Comparison of ENCODE assay signal across 22 mouse cellular contexts in genomic region chr8:121943057-121943540, GRCm38 (mm10). TPM values are rescaled to one million over a fixed set of nuclear protein-coding genes. Genes with fewer than 3 reads are reported as not detected.
"Had no signal": no experiment of that assay in that cellular context is flagged by ENCODE, and none has a peak within 500 bp of the region (broad histone marks: within the 10 kb centered on the region; RNA-seq: fewer than 3 reads in every experiment).

No protein-coding gene starts in this region.

- H3K9me3 ChIP-seq: limb, embryonic 10.5 days; limb, embryonic 13.5 days; liver, embryonic 13.5 days had no signal

- ATAC-seq: intestine, postnatal 0 days had no signal

- H3K27me3 ChIP-seq: limb, embryonic 13.5 days; liver, embryonic 13.5 days had no signal

- H3K9ac ChIP-seq: liver, embryonic 13.5 days had no signal

- DNase-seq: layer of hippocampus, adult 9-11 months; liver, embryonic 13.5 days; lung, adult 2 months; midbrain, embryonic 14.5 days; thymus, adult 18-20 months; thymus, postnatal 36 days had no signal

- H3K27ac ChIP-seq: kidney, postnatal 0 days; layer of hippocampus, adult 2 months; limb, embryonic 10.5 days; limb, embryonic 13.5 days; liver, embryonic 13.5 days; macrophage had no signal

- H3K4me3 ChIP-seq: layer of hippocampus, adult 2 months; limb, embryonic 10.5 days; limb, embryonic 13.5 days; liver, embryonic 13.5 days had no signal

- H3K36me3 ChIP-seq: limb, embryonic 10.5 days; limb, embryonic 13.5 days; liver, embryonic 13.5 days had no signal

- H3K4me2 ChIP-seq: limb, embryonic 13.5 days; liver, embryonic 13.5 days; midbrain, embryonic 11.5 days had no signal

RNA-seq across cellular contexts. Expression of gene Car5a, which starts 1.6 kb away (rescaled TPM):
- total RNA-seq: layer of hippocampus, adult 2 months; layer of hippocampus, postnatal 25 days; left cerebral cortex, postnatal 25 days; megakaryocyte-erythroid progenitor cell, adult 5-6 weeks; midbrain, postnatal 0 days had no signal
- polyA plus RNA-seq: kidney, embryonic 14.5 days; limb, embryonic 10.5 days; limb, embryonic 13.5 days; lung, embryonic 16.5 days; macrophage; midbrain, embryonic 14.5 days; neural tube, embryonic 11.5 days; testis, adult 2 months; urinary bladder, adult 2 months had no signal
